Mouse (Mus musculus): Measurements from ENCODE around the gene Prrt4. TPM values are rescaled to one million over a fixed set of nuclear protein-coding genes. Genes with fewer than 3 reads are reported as not detected.

Prrt4 gene
- polyA plus RNA-seq, 1 experiment from 2014 or later = 0.07 TPM

GRCm38 (mm10) chr6:29195146-29195545 is 15.8 kb upstream of the Prrt4 start:
- WGBS (ENCODE audit: insufficient replicate concordance) = 60% methylated on average over 5 of the region's 5 CpGs
- ATAC-seq = no peak
- Histone ChIP-seq H3K36me3 (no peaks in the 10 kb centered on the region), H3K4me1 (peaks cover 23% of the 10 kb centered on the region), H3K4me2 (no peak overlapping the region), H3K27me3 (replicated peaks) (peaks cover 93% of the 10 kb centered on the region), H3K27ac (no peak overlapping the region), H3K9me3 (replicated peaks) (no peaks in the 10 kb centered on the region), H3K9ac (no peak overlapping the region), H3K4me3 (no peak overlapping the region)

GRCm38 (mm10) chr6:29193961-29194750 is 14.8 kb upstream of the Prrt4 start:
- H3K27ac ChIP-seq = no peak overlapping the region
- H3K4me3 ChIP-seq = no peak overlapping the region
- no peaks in the 10 kb centered on the region for H3K9me3 ChIP-seq (replicated peaks)
- H3K36me3 ChIP-seq = no peaks in the 10 kb centered on the region
- H3K9ac ChIP-seq = no peak overlapping the region
- 25% methylated on average over 15 of the region's 15 CpGs for WGBS (ENCODE audit: insufficient replicate concordance)
- no peak for ATAC-seq
- peaks cover 88% of the 10 kb centered on the region for H3K27me3 ChIP-seq (replicated peaks)
- peaks cover 16% of the 10 kb centered on the region for H3K4me1 ChIP-seq
- H3K4me2 ChIP-seq = peak overlapping the region; percentile 21; the same call in 1 of the 2 replicates

- Histone ChIP-seq H3K9me3 (replicated peaks) (no peaks in the 10 kb centered on the region), H3K27ac (no peak overlapping the region), H3K4me1 (no peaks in the 10 kb centered on the region), H3K9ac (no peak overlapping the region), H3K27me3 (replicated peaks) (peaks cover 42% of the 10 kb centered on the region), H3K4me2 (no peak overlapping the region), H3K4me3 (no peak overlapping the region), H3K36me3 (no peaks in the 10 kb centered on the region)
- 20% methylated on average over 1 of the region's 1 CpGs for WGBS (ENCODE audit: insufficient replicate concordance)
- no peak for ATAC-seq
Observed at GRCm38 (mm10) chr6:29187936-29188335, 8.6 kb upstream of the Prrt4 start.

GRCm38 (mm10) chr6:29179843-29180242 is 459 bp upstream of the Prrt4 start:
- Histone ChIP-seq H3K4me3 (no peak overlapping the region), H3K27me3 (replicated peaks) (peaks cover 86% of the 10 kb centered on the region), H3K4me2 (peak overlapping the region; percentile 75)

GRCm38 (mm10) chr6:29177901-29178879 is 1.2 kb downstream of the Prrt4 start:
- Histone ChIP-seq H3K4me1 (peaks cover 7% of the 10 kb centered on the region), H3K9ac (no peak overlapping the region), H3K4me3 (no peak overlapping the region), H3K36me3 (no peaks in the 10 kb centered on the region), H3K27ac (no peak overlapping the region), H3K27me3 (replicated peaks) (peaks cover 100% of the 10 kb centered on the region), H3K4me2 (peak overlapping the region; percentile 75), H3K9me3 (replicated peaks) (no peaks in the 10 kb centered on the region)
- peak; percentile 35; the same call in 1 of the 2 replicates for ATAC-seq
- 20% methylated on average over 17 of the region's 17 CpGs for WGBS (ENCODE audit: insufficient replicate concordance)

More at GRCm38 (mm10) chr6:29179843-29180242, 459 bp upstream of the Prrt4 start:
- H3K9ac ChIP-seq = no peak overlapping the region
- ATAC-seq = no peak
- H3K9me3 ChIP-seq (replicated peaks) = no peaks in the 10 kb centered on the region
- H3K27ac ChIP-seq = no peak overlapping the region
- WGBS (ENCODE audit: insufficient replicate concordance) = 34% methylated on average over 8 of the region's 8 CpGs
- no peaks in the 10 kb centered on the region for H3K36me3 ChIP-seq
- H3K4me1 ChIP-seq = peaks cover 7% of the 10 kb centered on the region

- H3K36me3 ChIP-seq = no peaks in the 10 kb centered on the region
- H3K27ac ChIP-seq = no peak overlapping the region
- H3K9me3 ChIP-seq (replicated peaks) = no peaks in the 10 kb centered on the region
- H3K9ac ChIP-seq = no peak overlapping the region
- WGBS (ENCODE audit: insufficient replicate concordance) = 67% methylated on average over 3 of the region's 3 CpGs
- H3K27me3 ChIP-seq (replicated peaks) = peaks cover 100% of the 10 kb centered on the region
- H3K4me1 ChIP-seq = peaks cover 22% of the 10 kb centered on the region
- ATAC-seq = no peak
- no peak overlapping the region for H3K4me2 ChIP-seq
- no peak overlapping the region for H3K4me3 ChIP-seq
Observed at GRCm38 (mm10) chr6:29175113-29175512, 4.3 kb downstream of the Prrt4 start.

- WGBS (ENCODE audit: insufficient replicate concordance) = 18% methylated on average over 7 of the region's 7 CpGs
- no peak overlapping the region for H3K27ac ChIP-seq
- H3K4me2 ChIP-seq = no peak overlapping the region
- ATAC-seq = no peak
- peaks cover 22% of the 10 kb centered on the region for H3K4me1 ChIP-seq
- no peak overlapping the region for H3K9ac ChIP-seq
- no peaks in the 10 kb centered on the region for H3K9me3 ChIP-seq (replicated peaks)
- no peaks in the 10 kb centered on the region for H3K36me3 ChIP-seq
- H3K4me3 ChIP-seq = no peak overlapping the region
- peaks cover 100% of the 10 kb centered on the region for H3K27me3 ChIP-seq (replicated peaks)
Observed at GRCm38 (mm10) chr6:29174368-29174767, 5.0 kb downstream of the Prrt4 start.

- H3K4me3 ChIP-seq = peak overlapping the region; percentile 49
- H3K4me1 ChIP-seq = peaks cover 16% of the 10 kb centered on the region
- WGBS (ENCODE audit: insufficient replicate concordance) = under 1% methylated on average over 39 of the region's 40 CpGs
- no peaks in the 10 kb centered on the region for H3K9me3 ChIP-seq (replicated peaks)
- H3K27me3 ChIP-seq (replicated peaks) = peaks cover 98% of the 10 kb centered on the region
- peak overlapping the region; percentile 71 for H3K4me2 ChIP-seq
- H3K9ac ChIP-seq = peak overlapping the region; percentile 32; the same call in 1 of the 2 replicates
- H3K27ac ChIP-seq = no peak overlapping the region
- no peaks in the 10 kb centered on the region for H3K36me3 ChIP-seq
- ATAC-seq = peak; percentile 56
Observed at GRCm38 (mm10) chr6:29170952-29171388, 8.4 kb downstream of the Prrt4 start.

- no peak overlapping the region for H3K27ac ChIP-seq
- peak overlapping the region; percentile 71 for H3K4me2 ChIP-seq
- peak; percentile 40; the same call in 1 of the 2 replicates for ATAC-seq
- H3K36me3 ChIP-seq = no peaks in the 10 kb centered on the region
- peak overlapping the region; percentile 32; the same call in 1 of the 2 replicates for H3K9ac ChIP-seq
- WGBS (ENCODE audit: insufficient replicate concordance) = 2% methylated on average over 63 of the region's 63 CpGs
- H3K4me1 ChIP-seq = peaks cover 16% of the 10 kb centered on the region
- no peaks in the 10 kb centered on the region for H3K9me3 ChIP-seq (replicated peaks)
- H3K4me3 ChIP-seq = peak overlapping the region; percentile 49
- H3K27me3 ChIP-seq (replicated peaks) = peaks cover 97% of the 10 kb centered on the region
Observed at GRCm38 (mm10) chr6:29170063-29170921, 9.1 kb downstream of the Prrt4 start.

- H3K36me3 ChIP-seq = no peaks in the 10 kb centered on the region
- peaks cover 20% of the 10 kb centered on the region for H3K4me1 ChIP-seq
- H3K4me2 ChIP-seq = peak overlapping the region; percentile 71; the same call in 1 of the 2 replicates
- peaks cover 93% of the 10 kb centered on the region for H3K27me3 ChIP-seq (replicated peaks)
- no peak overlapping the region for H3K9ac ChIP-seq
- H3K27ac ChIP-seq = no peak overlapping the region
- no peaks in the 10 kb centered on the region for H3K9me3 ChIP-seq (replicated peaks)
- no peak for ATAC-seq
- 6% methylated on average over 12 of the region's 12 CpGs for WGBS (ENCODE audit: insufficient replicate concordance)
- H3K4me3 ChIP-seq = no peak overlapping the region
Observed at GRCm38 (mm10) chr6:29169675-29170062, 9.7 kb downstream of the Prrt4 start.

GRCm38 (mm10) chr6:29168871-29169270 is 10.5 kb downstream of the Prrt4 start:
- Histone ChIP-seq H3K27ac (no peak overlapping the region), H3K4me2 (no peak overlapping the region), H3K27me3 (replicated peaks) (peaks cover 85% of the 10 kb centered on the region), H3K36me3 (no peaks in the 10 kb centered on the region), H3K9me3 (replicated peaks) (no peaks in the 10 kb centered on the region), H3K9ac (no peak overlapping the region), H3K4me1 (peaks cover 22% of the 10 kb centered on the region), H3K4me3 (no peak overlapping the region)
- 14% methylated on average over 2 of the region's 2 CpGs for WGBS (ENCODE audit: insufficient replicate concordance)
- ATAC-seq = no peak
